Mouse (Mus musculus) hindbrain, embryonic 12.5 days (tissue): Measurements from ENCODE around the gene Cwc15. TPM values are rescaled to one million over a fixed set of nuclear protein-coding genes. Genes with fewer than 3 reads are reported as not detected.
A peak's percentile ranks its signal among the peaks of the same experiment; 100 is the strongest.
"Not testable (repeated sequence)": the region's sequence is repeated elsewhere in the genome, so short reads cannot be mapped to it uniquely, and the experiment has no call there.

Experiments
- ATAC-seq: fragments of 200-750 bp; cut with Nextera tagmentation; 2 replicates; pipeline ENCODE4 v1.8.0; 2017; ENCODE audit warnings: moderate TSS enrichment; ENCODE audit not compliant: low FRiP score
- H3K27ac ChIP-seq: fragments of 300-500 bp; sonication (generic); 2 replicates; pipeline ENCODE4 v1.5.1; 2016; ENCODE audit warnings: mild to moderate bottlenecking
- H3K27me3 ChIP-seq: fragments of 300-500 bp; sonication (generic); 2 replicates; pipeline ENCODE4 v1.6.1; 2016; ENCODE audit warnings: mild to moderate bottlenecking
- H3K36me3 ChIP-seq: fragments of 300-500 bp; sonication (generic); 2 replicates; pipeline ENCODE4 v1.6.1; 2016; ENCODE audit warnings: mild to moderate bottlenecking
- H3K4me1 ChIP-seq: fragments of 300-500 bp; sonication (generic); 2 replicates; pipeline ENCODE4 v1.6.1; 2016
- H3K4me2 ChIP-seq: fragments of 300-500 bp; sonication (generic); replicated peaks from 2 replicates; pipeline ENCODE4 v1.6.1; 2016; ENCODE audit warnings: mild to moderate bottlenecking
- H3K4me3 ChIP-seq: fragments of 300-500 bp; sonication (generic); 2 replicates; pipeline ENCODE4 v1.5.1; 2016; ENCODE audit warnings: mild to moderate bottlenecking
- H3K9ac ChIP-seq: fragments of 300-500 bp; sonication (generic); 2 replicates; pipeline ENCODE4 v1.6.1; 2016; ENCODE audit warnings: mild to moderate bottlenecking, moderate library complexity
- H3K9me3 ChIP-seq: fragments of 300-500 bp; sonication (generic); replicated peaks from 2 replicates; pipeline ENCODE4 v1.6.1; 2016; ENCODE audit warnings: mild to moderate bottlenecking
- WGBS: fragments of 180-500 bp; shearing (Covaris S2); methylation state at CpG from one replicate; pipeline ENCODE4 v1.1.7; 2016; 5-methylcytosine and 5-hydroxymethylcytosine counted together
- polyA plus RNA-seq: library from polyadenylated mRNA; unstranded; fragments of >200 nt; fragmentation: Nextera tagmentation; extraction: Ambion mirVana; gene quantifications from 2 replicates; pipeline ENCODE4 v1.2.1, GENCODE M21; 2016

The Cwc15 gene
- 174 and 177 TPM in 2 replicates for polyA plus RNA-seq

- Histone ChIP-seq H3K27me3 (no peaks in the 10 kb centered on the region), H3K36me3 (peaks cover 31% of the 10 kb centered on the region), H3K4me1 (peaks cover 9% of the 10 kb centered on the region), H3K9ac (peak within 1 kb of the TSS; percentile 86), H3K4me2 (peak within 1 kb of the TSS; percentile 72), H3K4me3 (peak within 1 kb of the TSS; percentile 85), H3K9me3 (no peaks in the 10 kb centered on the region), H3K27ac (peak within 1 kb of the TSS; percentile 78)
- ATAC-seq, result peak; percentile 98
- under 1% methylated on average over 59 of the region's 59 CpGs for WGBS
Observed at GRCm38 (mm10) chr9:14500023-14500915, at the start of gene Cwc15, which contains the start of gene Kdm4d. TSS of gene Cwc15 (plus strand) at chr9:14500617. TSS of gene Kdm4d (minus strand) at chr9:14500482.

- H3K36me3 ChIP-seq, H3K4me3 ChIP-seq, H3K9me3 ChIP-seq, ATAC-seq, H3K4me1 ChIP-seq, H3K27me3 ChIP-seq, H3K27ac ChIP-seq, H3K9ac ChIP-seq, H3K4me2 ChIP-seq: not testable (repeated sequence)
- WGBS, result 77% methylated on average over 8 of the region's 8 CpGs
Observed at GRCm38 (mm10) chr9:14451120-14451519, 49.3 kb upstream of the Cwc15 start.

DNA sequence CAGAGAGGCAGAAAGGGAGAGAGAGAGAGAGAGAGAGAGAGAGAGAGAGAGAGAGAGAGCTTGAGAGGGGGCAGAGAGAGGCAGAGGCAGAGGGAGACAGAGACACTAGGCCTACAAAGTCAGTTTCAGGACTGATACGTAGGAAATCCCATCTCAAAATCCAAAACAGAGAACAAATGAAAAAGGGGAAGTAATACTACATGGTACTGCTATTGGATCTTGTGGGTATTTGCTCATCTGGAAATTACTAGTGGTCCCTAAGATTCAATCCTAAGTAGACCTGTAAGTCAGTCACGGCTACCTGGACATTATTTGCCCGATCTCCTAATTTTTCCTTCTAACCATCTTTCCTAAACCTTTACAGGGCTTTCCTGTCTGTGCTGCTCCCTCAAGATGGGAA is 44.1 kb upstream of the Cwc15 start:
- Histone ChIP-seq H3K4me3 (no peak overlapping the region), H3K36me3 (no peaks in the 10 kb centered on the region), H3K4me2 (no peak overlapping the region), H3K4me1 (no peaks in the 10 kb centered on the region), H3K9me3 (no peaks in the 10 kb centered on the region), H3K27me3 (no peaks in the 10 kb centered on the region), H3K27ac (no peak overlapping the region), H3K9ac (no peak overlapping the region)
- 83% methylated on average over 3 of the region's 3 CpGs for WGBS
- no peak for ATAC-seq

GRCm38 (mm10) chr9:14462536-14462935 is 37.9 kb upstream of the Cwc15 start:
- 100% methylated on average over 1 of the region's 1 CpGs for WGBS
- H3K9me3 ChIP-seq, H3K4me1 ChIP-seq, H3K36me3 ChIP-seq, ATAC-seq, H3K27me3 ChIP-seq, H3K9ac ChIP-seq, H3K4me3 ChIP-seq, H3K4me2 ChIP-seq, H3K27ac ChIP-seq: not testable (repeated sequence)

DNA sequence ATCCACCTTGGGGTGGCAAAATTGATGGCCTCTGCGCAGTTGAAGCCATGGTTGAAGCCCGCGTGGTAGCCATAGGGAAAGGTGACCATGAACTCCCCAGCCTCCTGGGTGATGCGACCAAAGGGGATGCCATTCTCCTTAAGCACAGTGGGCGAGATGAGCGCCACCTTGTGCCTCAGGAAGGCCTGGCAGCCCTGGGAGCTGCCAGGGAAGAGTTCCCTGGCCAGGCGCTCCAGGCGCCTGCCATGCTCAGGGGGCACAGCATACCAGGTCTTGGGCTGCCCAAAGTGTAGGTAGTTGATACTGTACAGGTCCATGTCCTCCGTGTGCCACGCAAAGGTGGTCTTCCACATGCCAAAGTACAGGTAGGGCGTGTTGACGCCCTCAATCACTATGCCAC is 36.7 kb upstream of the Cwc15 start:
- H3K9me3 ChIP-seq, H3K27ac ChIP-seq, ATAC-seq, H3K4me1 ChIP-seq, H3K9ac ChIP-seq, H3K4me3 ChIP-seq, H3K27me3 ChIP-seq, H3K36me3 ChIP-seq, H3K4me2 ChIP-seq: not testable (repeated sequence)
- WGBS, result 78% methylated on average over 12 of the region's 12 CpGs

- H3K27ac ChIP-seq, result no peak overlapping the region
- no peak overlapping the region for H3K9ac ChIP-seq
- peak overlapping the region; percentile 85; the same call in 1 of the 2 replicates for H3K4me3 ChIP-seq
- H3K9me3 ChIP-seq, result no peaks in the 10 kb centered on the region
- H3K4me2 ChIP-seq, result peak overlapping the region; percentile 71
- H3K4me1 ChIP-seq, result peaks cover 9% of the 10 kb centered on the region
- H3K27me3 ChIP-seq, result no peaks in the 10 kb centered on the region
- peaks cover 21% of the 10 kb centered on the region for H3K36me3 ChIP-seq
- ATAC-seq, result no peak
- 87% methylated on average over 4 of the region's 4 CpGs for WGBS
Observed at GRCm38 (mm10) chr9:14498896-14499705, 1.3 kb upstream of the Cwc15 start.

GRCm38 (mm10) chr9:14500916-14501424 is 553 bp downstream of the Cwc15 start:
- Histone ChIP-seq H3K9ac (peak overlapping the region; percentile 86), H3K9me3 (no peaks in the 10 kb centered on the region), H3K4me2 (peak overlapping the region; percentile 72), H3K27me3 (no peaks in the 10 kb centered on the region), H3K4me3 (peak overlapping the region; percentile 85), H3K27ac (peak overlapping the region; percentile 78), H3K36me3 (peaks cover 38% of the 10 kb centered on the region), H3K4me1 (peaks cover 9% of the 10 kb centered on the region)
- WGBS, result 4% methylated on average over 10 of the region's 10 CpGs
- ATAC-seq, result no peak

GRCm38 (mm10) chr9:14512633-14513445 is 12.4 kb downstream of the Cwc15 start:
- H3K9ac ChIP-seq, result no peak overlapping the region
- no peaks in the 10 kb centered on the region for H3K9me3 ChIP-seq
- 80% methylated on average over 9 of the region's 9 CpGs for WGBS
- H3K27me3 ChIP-seq, result no peaks in the 10 kb centered on the region
- peaks cover 43% of the 10 kb centered on the region for H3K36me3 ChIP-seq
- no peak overlapping the region for H3K4me2 ChIP-seq
- ATAC-seq, result peak; percentile 58; the same call in 1 of the 2 replicates
- no peaks in the 10 kb centered on the region for H3K4me1 ChIP-seq
- H3K27ac ChIP-seq, result no peak overlapping the region
- no peak overlapping the region for H3K4me3 ChIP-seq

DNA sequence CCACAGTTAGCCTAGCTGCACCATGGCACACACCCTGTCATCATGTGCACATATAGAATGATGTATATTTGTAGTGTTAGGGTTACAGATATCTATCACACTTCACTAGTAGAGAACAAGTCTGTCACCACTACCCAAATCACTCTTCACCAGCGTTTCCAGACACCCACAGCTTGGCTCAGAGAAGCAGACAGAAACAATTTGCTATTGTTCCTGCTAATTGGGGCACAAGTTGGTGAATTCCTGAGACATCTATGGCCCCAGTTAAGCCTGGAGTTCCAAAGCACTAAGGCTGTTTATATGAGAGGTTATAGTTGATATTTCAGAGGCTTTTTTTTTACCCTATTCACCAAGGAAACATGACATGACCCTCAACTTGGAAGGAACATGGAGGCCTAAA is 16.9 kb downstream of the Cwc15 start:
- H3K9ac ChIP-seq, result no peak overlapping the region
- H3K4me3 ChIP-seq, result no peak overlapping the region
- no peaks in the 10 kb centered on the region for H3K27me3 ChIP-seq
- H3K36me3 ChIP-seq, result 0 out of 2 replicates have a peak, but pooled peaks cover 7% of the 10 kb centered on the region
- WGBS, result 53% methylated on average over 1 of the region's 1 CpGs
- H3K27ac ChIP-seq, result no peak overlapping the region
- no peaks in the 10 kb centered on the region for H3K9me3 ChIP-seq
- no peak for ATAC-seq
- H3K4me1 ChIP-seq, result no peaks in the 10 kb centered on the region
- no peak overlapping the region for H3K4me2 ChIP-seq

DNA sequence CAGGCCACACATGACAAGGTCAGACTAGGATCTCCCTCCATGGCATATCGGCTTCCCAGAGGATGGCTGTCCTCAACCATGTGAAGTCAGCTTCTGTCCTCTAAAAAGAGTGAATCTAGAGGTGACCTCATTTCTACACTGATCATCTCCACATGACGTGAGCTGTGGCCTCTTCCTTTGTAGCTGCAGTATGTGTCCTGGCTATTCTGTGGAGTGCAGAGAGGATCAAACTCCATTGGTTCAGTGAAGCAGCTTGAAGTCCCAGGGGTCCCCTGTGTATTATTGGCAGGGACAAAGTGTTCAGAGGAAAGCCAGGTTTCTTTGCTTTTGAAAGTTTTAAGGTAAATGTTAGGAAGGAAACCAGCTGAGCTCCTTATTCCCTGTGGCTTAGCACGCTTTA is 17.7 kb downstream of the Cwc15 start:
- no peak overlapping the region for H3K27ac ChIP-seq
- no peak overlapping the region for H3K4me2 ChIP-seq
- H3K9me3 ChIP-seq, result no peaks in the 10 kb centered on the region
- ATAC-seq, result no peak
- no peaks in the 10 kb centered on the region for H3K4me1 ChIP-seq
- no peak overlapping the region for H3K9ac ChIP-seq
- H3K27me3 ChIP-seq, result no peaks in the 10 kb centered on the region; the same call in 1 of the 2 replicates
- H3K4me3 ChIP-seq, result no peak overlapping the region
- H3K36me3 ChIP-seq, result no peaks in the 10 kb centered on the region
- 85% methylated on average over 3 of the region's 3 CpGs for WGBS

GRCm38 (mm10) chr9:14520971-14521670 is 20.7 kb downstream of the Cwc15 start:
- WGBS, result 67% methylated on average over 3 of the region's 3 CpGs
- Histone ChIP-seq H3K4me2 (no peak overlapping the region), H3K9me3 (no peaks in the 10 kb centered on the region), H3K36me3 (no peaks in the 10 kb centered on the region), H3K27ac (no peak overlapping the region), H3K4me1 (no peaks in the 10 kb centered on the region), H3K9ac (no peak overlapping the region), H3K27me3 (no peaks in the 10 kb centered on the region; the same call in 1 of the 2 replicates), H3K4me3 (no peak overlapping the region)
- ATAC-seq, result no peak
